Mouse (Mus musculus): Measurements from ENCODE around the gene Tnpo2. TPM values are rescaled to one million over a fixed set of nuclear protein-coding genes. Genes with fewer than 3 reads are reported as not detected.
A peak's percentile ranks its signal among the peaks of the same experiment; 100 is the strongest.

The Tnpo2 gene
- polyA plus RNA-seq, 1 experiment from 2014 or later: 16.2 TPM

DNA sequence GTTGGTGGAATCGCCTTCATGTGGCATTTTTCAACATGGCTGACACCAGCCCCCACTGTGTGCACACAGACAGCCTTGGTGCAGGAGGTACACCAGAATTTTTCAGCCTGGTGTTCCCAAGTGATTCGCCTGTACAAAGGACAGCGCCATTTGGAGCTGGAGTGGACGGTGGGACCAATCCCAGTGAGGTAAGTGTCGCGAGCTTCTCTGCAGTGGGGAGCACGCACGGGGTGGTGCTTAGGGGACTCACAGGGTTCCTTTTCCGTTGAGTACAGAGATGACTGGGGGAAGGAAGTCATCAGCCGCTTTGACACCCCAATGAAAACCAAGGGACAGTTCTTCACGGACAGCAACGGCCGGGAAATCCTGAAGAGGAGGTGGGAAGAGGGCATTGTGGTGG lies 58.3 kb downstream of the Tnpo2 start:
- no peaks in the 10 kb centered on the region for H3K9me3 ChIP-seq (replicated peaks; ENCODE audit: control insufficient read depth, low read length)
- WGBS (ENCODE audit: insufficient replicate concordance): 88% methylated on average over 13 of the region's 13 CpGs
- H3K4me1 ChIP-seq (ENCODE audit: control insufficient read depth, insufficient read depth, low read length): no peaks in the 10 kb centered on the region
- no peaks in the 10 kb centered on the region for H3K27me3 ChIP-seq (ENCODE audit: control insufficient read depth, insufficient read depth, low read length)
- H3K4me2 ChIP-seq: no peak overlapping the region
- H3K4me3 ChIP-seq (ENCODE audit: low read depth, low read length): no peak overlapping the region
- H3K9ac ChIP-seq (ENCODE audit: low read depth, low read length): no peak overlapping the region
- no peak overlapping the region for H3K27ac ChIP-seq (ENCODE audit: low read depth, low read length)
- no peak for ATAC-seq (replicated peaks; ENCODE audit: insufficient number of reproducible peaks, low FRiP score, low TSS enrichment)
- H3K36me3 ChIP-seq (ENCODE audit: control insufficient read depth, insufficient read depth, low read length): peaks cover 8% of the 10 kb centered on the region; the same call in 1 of the 2 replicates

DNA sequence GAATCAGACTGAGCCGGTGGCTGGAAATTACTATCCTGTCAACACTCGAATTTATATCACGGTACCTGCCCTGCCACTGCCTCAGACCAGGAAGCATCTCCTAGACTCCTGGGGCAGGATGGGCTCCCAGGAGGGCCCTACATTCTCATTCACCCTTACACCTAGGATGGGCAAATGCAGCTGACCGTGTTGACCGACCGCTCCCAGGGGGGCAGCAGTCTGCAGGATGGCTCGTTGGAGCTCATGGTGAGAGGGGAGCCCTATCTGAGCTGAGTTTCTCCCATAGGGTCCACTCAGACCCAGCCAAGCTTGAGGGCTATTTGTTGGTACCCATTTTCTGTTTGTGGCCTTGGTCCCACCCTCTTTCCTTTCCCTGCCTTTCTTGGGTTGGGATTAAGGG lies 58.9 kb downstream of the Tnpo2 start:
- Histone ChIP-seq H3K4me1 (ENCODE audit: control insufficient read depth, insufficient read depth, low read length) (no peaks in the 10 kb centered on the region), H3K9ac (ENCODE audit: low read depth, low read length) (no peak overlapping the region), H3K36me3 (ENCODE audit: control insufficient read depth, insufficient read depth, low read length) (peaks cover 8% of the 10 kb centered on the region; the same call in 1 of the 2 replicates), H3K27me3 (ENCODE audit: control insufficient read depth, insufficient read depth, low read length) (no peaks in the 10 kb centered on the region), H3K4me3 (ENCODE audit: low read depth, low read length) (no peak overlapping the region), H3K27ac (ENCODE audit: low read depth, low read length) (no peak overlapping the region), H3K4me2 (no peak overlapping the region), H3K9me3 (replicated peaks; ENCODE audit: control insufficient read depth, low read length) (no peaks in the 10 kb centered on the region)
- 90% methylated on average over 7 of the region's 7 CpGs for WGBS (ENCODE audit: insufficient replicate concordance)
- no peak for ATAC-seq (replicated peaks; ENCODE audit: insufficient number of reproducible peaks, low FRiP score, low TSS enrichment)

DNA sequence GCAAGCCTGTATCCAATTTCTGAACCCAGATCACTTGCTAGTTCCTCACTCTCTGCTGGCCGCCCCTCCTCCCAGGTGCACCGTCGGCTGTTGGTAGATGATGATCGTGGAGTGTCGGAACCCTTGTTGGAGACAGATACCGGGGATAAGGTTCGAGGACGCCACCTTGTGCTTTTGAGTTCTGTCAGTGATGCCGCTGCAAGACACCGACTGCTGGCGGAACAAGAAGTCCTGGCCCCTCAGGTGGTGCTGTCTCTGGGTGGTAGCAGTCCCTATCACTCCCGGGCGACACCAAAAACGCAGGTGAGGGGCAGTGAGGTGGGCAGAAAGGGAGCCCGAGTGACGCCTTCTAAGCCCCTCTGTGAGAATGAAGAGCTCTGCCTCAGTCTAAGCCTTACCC lies 59.5 kb downstream of the Tnpo2 start:
- no peaks in the 10 kb centered on the region for H3K9me3 ChIP-seq (replicated peaks; ENCODE audit: control insufficient read depth, low read length)
- no peak for ATAC-seq (replicated peaks; ENCODE audit: insufficient number of reproducible peaks, low FRiP score, low TSS enrichment)
- H3K27ac ChIP-seq (ENCODE audit: low read depth, low read length): no peak overlapping the region
- WGBS (ENCODE audit: insufficient replicate concordance): 86% methylated on average over 16 of the region's 16 CpGs
- no peaks in the 10 kb centered on the region for H3K4me1 ChIP-seq (ENCODE audit: control insufficient read depth, insufficient read depth, low read length)
- H3K4me3 ChIP-seq (ENCODE audit: low read depth, low read length): no peak overlapping the region
- H3K27me3 ChIP-seq (ENCODE audit: control insufficient read depth, insufficient read depth, low read length): no peaks in the 10 kb centered on the region
- H3K36me3 ChIP-seq (ENCODE audit: control insufficient read depth, insufficient read depth, low read length): peaks cover 8% of the 10 kb centered on the region; the same call in 1 of the 2 replicates
- H3K4me2 ChIP-seq: no peak overlapping the region
- no peak overlapping the region for H3K9ac ChIP-seq (ENCODE audit: low read depth, low read length)

DNA sequence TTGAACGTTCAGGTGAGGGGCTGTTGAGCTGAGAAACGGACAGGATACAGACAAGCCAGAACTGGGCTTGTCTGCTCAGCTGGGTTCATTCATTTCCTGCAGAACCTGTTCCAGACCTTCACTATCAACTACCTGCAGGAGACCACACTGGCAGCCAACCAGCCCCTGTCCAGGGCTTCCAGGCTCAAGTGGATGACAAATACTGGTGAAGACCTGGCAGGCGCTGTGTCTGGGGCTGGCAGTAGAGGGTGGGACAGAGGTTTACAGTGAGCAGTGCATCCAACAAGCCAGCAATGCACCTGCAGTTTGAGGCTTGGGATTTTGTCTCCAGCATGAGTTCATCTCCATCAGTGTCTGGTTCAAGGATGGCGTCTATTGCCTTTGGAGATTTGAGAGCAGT lies 60.1 kb downstream of the Tnpo2 start:
- H3K9ac ChIP-seq (ENCODE audit: low read depth, low read length): no peak overlapping the region
- no peaks in the 10 kb centered on the region for H3K27me3 ChIP-seq (ENCODE audit: control insufficient read depth, insufficient read depth, low read length)
- no peak overlapping the region for H3K27ac ChIP-seq (ENCODE audit: low read depth, low read length)
- WGBS (ENCODE audit: insufficient replicate concordance): 82% methylated on average over 4 of the region's 4 CpGs
- H3K4me3 ChIP-seq (ENCODE audit: low read depth, low read length): no peak overlapping the region
- no peak for ATAC-seq (replicated peaks; ENCODE audit: insufficient number of reproducible peaks, low FRiP score, low TSS enrichment)
- H3K36me3 ChIP-seq (ENCODE audit: control insufficient read depth, insufficient read depth, low read length): peaks cover 8% of the 10 kb centered on the region; the same call in 1 of the 2 replicates
- H3K4me1 ChIP-seq (ENCODE audit: control insufficient read depth, insufficient read depth, low read length): no peaks in the 10 kb centered on the region
- no peaks in the 10 kb centered on the region for H3K9me3 ChIP-seq (replicated peaks; ENCODE audit: control insufficient read depth, low read length)
- no peak overlapping the region for H3K4me2 ChIP-seq

DNA sequence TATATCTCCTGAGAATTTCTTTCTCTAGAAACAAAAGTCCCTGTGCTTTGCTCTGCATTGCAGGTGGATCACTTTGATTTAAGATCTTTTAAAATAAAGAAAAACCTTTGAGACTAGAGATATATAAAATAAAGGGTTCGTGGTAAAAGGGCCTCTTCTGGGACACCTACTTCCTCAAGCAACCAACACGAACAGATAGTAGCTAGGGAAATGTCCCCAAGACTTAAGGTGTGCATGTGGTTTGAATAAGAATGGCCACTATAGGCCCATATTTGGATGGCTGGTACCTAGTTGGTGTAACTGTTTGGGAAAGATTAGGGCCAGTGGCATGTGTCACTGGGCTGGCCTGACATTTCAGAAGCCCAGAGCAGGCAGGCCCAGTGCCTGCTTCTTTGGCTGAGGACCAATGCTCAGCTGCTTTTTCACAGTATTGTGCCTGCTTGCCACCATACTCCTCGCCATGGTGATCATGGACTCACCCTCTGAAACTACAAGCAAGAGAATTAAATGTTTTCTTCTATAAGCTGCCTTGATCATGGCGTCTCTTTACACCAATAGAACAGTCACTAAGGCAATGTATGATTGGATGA lies 63.5 kb downstream of the Tnpo2 start:
- ATAC-seq (replicated peaks; ENCODE audit: insufficient number of reproducible peaks, low FRiP score, low TSS enrichment): no peak
- Histone ChIP-seq H3K9me3 (replicated peaks; ENCODE audit: control insufficient read depth, low read length) (no peaks in the 10 kb centered on the region), H3K4me1 (ENCODE audit: control insufficient read depth, insufficient read depth, low read length) (no peaks in the 10 kb centered on the region), H3K9ac (ENCODE audit: low read depth, low read length) (no peak overlapping the region), H3K27ac (ENCODE audit: low read depth, low read length) (no peak overlapping the region), H3K4me3 (ENCODE audit: low read depth, low read length) (no peak overlapping the region), H3K27me3 (ENCODE audit: control insufficient read depth, insufficient read depth, low read length) (no peaks in the 10 kb centered on the region), H3K36me3 (ENCODE audit: control insufficient read depth, insufficient read depth, low read length) (peaks cover 8% of the 10 kb centered on the region; the same call in 1 of the 2 replicates), H3K4me2 (no peak overlapping the region)
- WGBS (ENCODE audit: insufficient replicate concordance): 73% methylated on average over 4 of the region's 4 CpGs

Small RNAs within 50 kb of the gene (microRNA-seq; reads per million reads assigned to microRNA genes)
- gene Mir7070 (ENCODE audit: borderline number of aligned reads): 2.3 reads per million, percentile 28 among the genes with 10 or more reads in this experiment

Other genes starting within 250 kb of the Tnpo2 start
- gene Nfix, start 236.6 kb upstream of the Tnpo2 start, polyA plus RNA-seq (2014; fragmentation: Nextera tagmentation; extraction: Ambion mirVana): 6.1 and 7.6 TPM in 2 replicates
- 5.0 and 6.0 TPM in 2 replicates for gene Dand5, start 214.1 kb upstream of the Tnpo2 start, polyA plus RNA-seq (2014; fragmentation: Nextera tagmentation; extraction: Ambion mirVana)
- 51.5 and 52.2 TPM in 2 replicates for gene Gadd45gip1, start 205.4 kb upstream of the Tnpo2 start, polyA plus RNA-seq (2014; fragmentation: Nextera tagmentation; extraction: Ambion mirVana)
- 125 and 127 TPM in 2 replicates for gene Rad23a, start 196.2 kb upstream of the Tnpo2 start, polyA plus RNA-seq (2014; fragmentation: Nextera tagmentation; extraction: Ambion mirVana)
- 830 and 894 TPM in 2 replicates for gene Calr, start 190.0 kb upstream of the Tnpo2 start, polyA plus RNA-seq (2014; fragmentation: Nextera tagmentation; extraction: Ambion mirVana)
- 53.6 and 54.5 TPM in 2 replicates for gene Farsa, start 179.9 kb upstream of the Tnpo2 start, polyA plus RNA-seq (2014; fragmentation: Nextera tagmentation; extraction: Ambion mirVana)
- gene Syce2, start 164.8 kb upstream of the Tnpo2 start, polyA plus RNA-seq (2014; fragmentation: Nextera tagmentation; extraction: Ambion mirVana): 44.2 and 49.6 TPM in 2 replicates
- 36.2 and 40.4 TPM in 2 replicates for gene Gcdh, start 143.0 kb upstream of the Tnpo2 start, polyA plus RNA-seq (2014; fragmentation: Nextera tagmentation; extraction: Ambion mirVana)
- 48.7 and 65.0 TPM in 2 replicates for gene Klf1, start 135.0 kb upstream of the Tnpo2 start, polyA plus RNA-seq (2014; fragmentation: Nextera tagmentation; extraction: Ambion mirVana)
- gene Dnase2a, start 128.4 kb upstream of the Tnpo2 start, polyA plus RNA-seq (2014; fragmentation: Nextera tagmentation; extraction: Ambion mirVana): 4.3 and 5.4 TPM in 2 replicates
- gene Mast1, start 99.6 kb upstream of the Tnpo2 start, polyA plus RNA-seq (2014; fragmentation: Nextera tagmentation; extraction: Ambion mirVana): 0.27 TPM in 1 of 2 replicates, not detected in the other
- not detected in 2 replicates for gene Rtbdn, start 89.9 kb upstream of the Tnpo2 start, polyA plus RNA-seq (2014; fragmentation: Nextera tagmentation; extraction: Ambion mirVana)
- not detected in 2 replicates for gene Gm49661, start 67.5 kb upstream of the Tnpo2 start, polyA plus RNA-seq (2014; fragmentation: Nextera tagmentation; extraction: Ambion mirVana)
- 862 and 992 TPM in 2 replicates for gene Prdx2, start 67.3 kb upstream of the Tnpo2 start, polyA plus RNA-seq (2014; fragmentation: Nextera tagmentation; extraction: Ambion mirVana)
- 95.9 and 106 TPM in 2 replicates for gene Rnaseh2a, start 67.1 kb upstream of the Tnpo2 start, polyA plus RNA-seq (2014; fragmentation: Nextera tagmentation; extraction: Ambion mirVana)
- 7.6 and 9.3 TPM in 2 replicates for gene Junb, start 58.2 kb upstream of the Tnpo2 start, polyA plus RNA-seq (2014; fragmentation: Nextera tagmentation; extraction: Ambion mirVana)
- gene Hook2, start 46.3 kb upstream of the Tnpo2 start, polyA plus RNA-seq (2014; fragmentation: Nextera tagmentation; extraction: Ambion mirVana): 6.7 and 7.1 TPM in 2 replicates
- not detected in 2 replicates for gene Best2, start 22.4 kb upstream of the Tnpo2 start, polyA plus RNA-seq (2014; fragmentation: Nextera tagmentation; extraction: Ambion mirVana)
- gene Asna1, start 11.6 kb upstream of the Tnpo2 start, polyA plus RNA-seq (2014; fragmentation: Nextera tagmentation; extraction: Ambion mirVana): 108 and 118 TPM in 2 replicates
- 99.7 and 101 TPM in 2 replicates for gene Trir, start 10.1 kb upstream of the Tnpo2 start, polyA plus RNA-seq (2014; fragmentation: Nextera tagmentation; extraction: Ambion mirVana)
- 15.9 and 17.8 TPM in 2 replicates for gene Fbxw9, start 23.1 kb downstream of the Tnpo2 start, polyA plus RNA-seq (2014; fragmentation: Nextera tagmentation; extraction: Ambion mirVana)
- gene Gm5741, start 31.1 kb downstream of the Tnpo2 start, polyA plus RNA-seq (2014; fragmentation: Nextera tagmentation; extraction: Ambion mirVana): 1.5 TPM in 1 of 2 replicates, not detected in the other
- 57.6 and 60.0 TPM in 2 replicates for gene Dhps, start 34.8 kb downstream of the Tnpo2 start, polyA plus RNA-seq (2014; fragmentation: Nextera tagmentation; extraction: Ambion mirVana)
- 120 and 124 TPM in 2 replicates for gene Wdr83os, start 43.8 kb downstream of the Tnpo2 start, polyA plus RNA-seq (2014; fragmentation: Nextera tagmentation; extraction: Ambion mirVana)
- 36.5 and 43.0 TPM in 2 replicates for gene Wdr83, start 44.4 kb downstream of the Tnpo2 start, polyA plus RNA-seq (2014; fragmentation: Nextera tagmentation; extraction: Ambion mirVana)
- gene Man2b1, start 46.4 kb downstream of the Tnpo2 start, polyA plus RNA-seq (2014; fragmentation: Nextera tagmentation; extraction: Ambion mirVana): 25.1 and 27.3 TPM in 2 replicates
- gene Zfp791, start 86.2 kb downstream of the Tnpo2 start, polyA plus RNA-seq (2014; fragmentation: Nextera tagmentation; extraction: Ambion mirVana): 0.46 and 0.59 TPM in 2 replicates
- not detected in 2 replicates for gene Cks1brt, start 115.0 kb downstream of the Tnpo2 start, polyA plus RNA-seq (2014; fragmentation: Nextera tagmentation; extraction: Ambion mirVana)
- gene Olfr371, start 189.1 kb downstream of the Tnpo2 start, polyA plus RNA-seq (2014; fragmentation: Nextera tagmentation; extraction: Ambion mirVana): not detected in 2 replicates

Measured in heart, embryonic 11.5 days (tissue).